Mouse (Mus musculus) heart, embryonic 14.5 days (tissue): ENCODE results near the gene Bloc1s6. TPM values are rescaled to one million over a fixed set of nuclear protein-coding genes. Genes with fewer than 3 reads are reported as not detected.

Experiments
- polyA plus RNA-seq: library from polyadenylated mRNA; unstranded; fragments of >200 nt; fragmentation: Nextera tagmentation; extraction: Ambion mirVana; gene quantifications from 2 replicates; pipeline ENCODE4 v1.2.1, GENCODE M21; 2014

The Bloc1s6 gene
- polyA plus RNA-seq, 1 experiment from 2014 or later: 31.3 TPM

Other genes with a start within 250 kb of the Bloc1s6 start
- 13.2 and 19.0 TPM in 2 replicates for gene Gatm, start 127.2 kb upstream of the Bloc1s6 start, polyA plus RNA-seq
- gene AA467197, start 101.5 kb upstream of the Bloc1s6 start, polyA plus RNA-seq: not detected in 2 replicates
- 10.4 and 10.9 TPM in 2 replicates for gene Slc30a4, start 35.8 kb upstream of the Bloc1s6 start, polyA plus RNA-seq
- gene Sqor, start 26.7 kb downstream of the Bloc1s6 start, polyA plus RNA-seq: 7.5 and 8.3 TPM in 2 replicates